Mouse (Mus musculus): Measurements from ENCODE around the gene Krt90.
"Not testable (repeated sequence)": the region's sequence is repeated elsewhere in the genome, so short reads cannot be mapped to it uniquely, and the experiment has no call there.

The Krt90 gene

GRCm38 (mm10) chr15:101562850-101563249 is at the start of gene Krt90:
TSS of gene Krt90 (minus strand) at chr15:101562950.
- DNase-seq = no peak

- DNase-seq = no peak
Measured at GRCm38 (mm10) chr15:101599123-101599522, 36.4 kb upstream of the Krt90 start.

- no peak for DNase-seq
Measured at GRCm38 (mm10) chr15:101588216-101588615, 25.5 kb upstream of the Krt90 start.

- DNase-seq = no peak
Measured at GRCm38 (mm10) chr15:101584456-101584855, 21.7 kb upstream of the Krt90 start.

GRCm38 (mm10) chr15:101583211-101583965 is 20.6 kb upstream of the Krt90 start:
- no peak for DNase-seq

GRCm38 (mm10) chr15:101581701-101582100 is 19.0 kb upstream of the Krt90 start:
- DNase-seq = no peak

- DNase-seq = no peak
Measured at GRCm38 (mm10) chr15:101575506-101575905, 12.8 kb upstream of the Krt90 start.

GRCm38 (mm10) chr15:101573796-101574345 is 11.1 kb upstream of the Krt90 start, which contains the start of gene Krt75:
TSS of gene Krt75 (minus strand) at chr15:101573904.
- DNase-seq = no peak

- DNase-seq = no peak
Measured at GRCm38 (mm10) chr15:101567780-101568179, 5.0 kb upstream of the Krt90 start.

- DNase-seq = no peak
Measured at GRCm38 (mm10) chr15:101558034-101558646, 4.6 kb downstream of the Krt90 start.

- DNase-seq = no peak
Measured at GRCm38 (mm10) chr15:101553169-101553568, 9.6 kb downstream of the Krt90 start.

GRCm38 (mm10) chr15:101552188-101552587 is 10.6 kb downstream of the Krt90 start:
- DNase-seq = no peak

GRCm38 (mm10) chr15:101550567-101550966 is 12.2 kb downstream of the Krt90 start, which contains the start of gene Krt82:
TSS of gene Krt82 (minus strand) at chr15:101550667.
- no peak for DNase-seq

- no peak for DNase-seq
Measured at GRCm38 (mm10) chr15:101544478-101544877, 18.3 kb downstream of the Krt90 start.

- DNase-seq = no peak
Measured at GRCm38 (mm10) chr15:101542543-101542942, 20.2 kb downstream of the Krt90 start.

- DNase-seq = no peak
Measured at GRCm38 (mm10) chr15:101538580-101538900, 24.2 kb downstream of the Krt90 start.

- no peak for DNase-seq
Measured at GRCm38 (mm10) chr15:101537864-101538579, 24.7 kb downstream of the Krt90 start.

GRCm38 (mm10) chr15:101536054-101536850 is 26.5 kb downstream of the Krt90 start:
- DNase-seq = no peak

GRCm38 (mm10) chr15:101532720-101533119 is 30.0 kb downstream of the Krt90 start, which contains the start of gene Krt84:
TSS of gene Krt84 (minus strand) at chr15:101532820.
- no peak for DNase-seq

- no peak for DNase-seq
Measured at GRCm38 (mm10) chr15:101522556-101523232, 40.1 kb downstream of the Krt90 start.

GRCm38 (mm10) chr15:101519792-101520191 is 43.0 kb downstream of the Krt90 start:
- DNase-seq = peak; percentile 54

GRCm38 (mm10) chr15:101517161-101517560 is 45.6 kb downstream of the Krt90 start, which contains the start of gene Gm49425:
TSS of gene Gm49425 (minus strand) at chr15:101517261.
- DNase-seq = not testable (repeated sequence)
